9 mouse cellular contexts compared by ENCODE assay signal in the genomic region with DNA sequence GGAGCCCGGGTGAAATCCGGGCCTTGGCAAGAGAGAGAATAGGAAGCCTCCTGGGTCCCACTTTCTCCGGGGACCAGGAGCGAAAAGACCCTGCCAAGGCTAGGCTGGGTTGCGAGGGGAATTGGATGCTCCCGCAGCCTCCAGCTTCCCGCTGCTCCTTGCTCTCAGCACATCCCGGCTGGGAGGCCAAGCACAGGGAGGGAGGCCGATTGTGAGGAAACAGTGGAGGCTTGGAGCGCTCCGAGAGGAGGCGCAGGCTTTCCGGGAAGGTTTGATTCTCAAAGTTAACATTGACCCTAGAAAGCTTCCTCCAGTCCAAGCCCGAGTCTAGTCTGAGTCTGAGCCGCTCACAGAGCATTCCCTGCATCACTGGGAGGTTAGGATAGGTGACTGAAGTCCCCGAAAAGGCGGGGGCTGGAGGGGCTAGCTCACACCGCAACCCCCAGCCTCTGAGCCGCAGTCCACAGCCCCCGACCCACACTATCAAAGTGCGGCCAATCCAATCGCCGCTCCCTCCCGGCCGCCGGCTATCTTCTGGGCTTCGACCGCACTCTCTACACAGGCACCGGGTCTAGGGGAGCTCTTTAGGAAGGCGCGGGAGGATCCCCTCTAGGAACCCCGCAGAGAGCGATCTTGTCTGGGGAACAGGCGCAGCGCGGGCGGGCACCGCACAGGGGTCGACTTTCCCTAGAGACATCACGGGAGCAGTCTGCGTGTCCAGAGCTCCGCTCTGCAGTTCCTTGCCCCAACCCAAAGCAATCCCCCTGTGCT. TPM values are rescaled to one million over a fixed set of nuclear protein-coding genes. Genes with fewer than 3 reads are reported as not detected.
DNase-seq lines count a peak whose midpoint lies in the region; ATAC-seq and TF ChIP-seq lines count a peak whose summit lies in the region.
"Had no signal": no experiment of that assay in that cellular context is flagged by ENCODE, and none has a peak within 500 bp of the region (broad histone marks: within the 10 kb centered on the region; RNA-seq: fewer than 3 reads in every experiment).

No protein-coding gene starts in this region.

- peak; percentile 59 for DNase-seq in ZHBTc4 (ENCODE audit: low read depth, low spot score)
- DNase-seq in brain, embryonic 14.5 days (ENCODE audit: low read depth): peak; percentile 78
- peak; percentile 10 for DNase-seq in gastrocnemius, adult 18-20 months (ENCODE audit: low spot score)
- peak; percentile 69 for DNase-seq in hindbrain, postnatal 0 days (ENCODE audit: low spot score)
- DNase-seq in midbrain, postnatal 0 days (ENCODE audit: low spot score): peak; percentile 49
- DNase-seq in urinary bladder, postnatal 25 days (ENCODE audit: low spot score): peak; percentile 24

- no peaks in the 10 kb centered on the region for H3K36me3 ChIP-seq in hindbrain, postnatal 0 days (ENCODE audit: insufficient read depth, low read length)
- peaks cover 3% of the 10 kb centered on the region; the same call in 1 of the 2 replicates for H3K36me3 ChIP-seq in limb, embryonic 15.5 days
- no peaks in the 10 kb centered on the region for H3K36me3 ChIP-seq in midbrain, postnatal 0 days (ENCODE audit: insufficient read depth, low read length)

- peak; percentile 58 for ATAC-seq in hindbrain, postnatal 0 days
- no peak for ATAC-seq in limb, embryonic 15.5 days (ENCODE audit: insufficient number of reproducible peaks, low FRiP score, low TSS enrichment, low read depth)
- peak; percentile 54 for ATAC-seq in midbrain, postnatal 0 days (ENCODE audit: low FRiP score)
- no peak for ATAC-seq in CD4-positive, CD25-positive, alpha-beta regulatory T cell, adult 4 months

- no peaks in the 10 kb centered on the region for H3K9me3 ChIP-seq in hindbrain, postnatal 0 days (ENCODE audit: low read length)
- H3K9me3 ChIP-seq in limb, embryonic 15.5 days: no peaks in the 10 kb centered on the region
- no peaks in the 10 kb centered on the region for H3K9me3 ChIP-seq in midbrain, postnatal 0 days (ENCODE audit: low read length)

- no peak for TF ChIP-seq POLR2A in brain, embryonic 14.5 days (IDR thresholded peaks at IDR 0.05; ENCODE audit: borderline replicate concordance, extremely low read depth, insufficient read depth, insufficient read length, poor library complexity, severe bottlenecking)

- under 1% methylated on average over 42 of the region's 42 CpGs for WGBS in hindbrain, postnatal 0 days
- under 1% methylated on average over 42 of the region's 42 CpGs for WGBS in limb, embryonic 15.5 days
- under 1% methylated on average over 39 of the region's 42 CpGs for WGBS in midbrain, postnatal 0 days

- no peaks in the 10 kb centered on the region for H3K27me3 ChIP-seq in hindbrain, postnatal 0 days (ENCODE audit: insufficient read depth, low read length)
- H3K27me3 ChIP-seq in limb, embryonic 15.5 days: no peaks in the 10 kb centered on the region
- H3K27me3 ChIP-seq in midbrain, postnatal 0 days (ENCODE audit: insufficient read depth, low read length): no peaks in the 10 kb centered on the region

- H3K27ac ChIP-seq in hindbrain, postnatal 0 days: peak overlapping the region; percentile 90
- H3K27ac ChIP-seq in limb, embryonic 15.5 days: peak overlapping the region; percentile 98
- peak overlapping the region; percentile 80 for H3K27ac ChIP-seq in midbrain, postnatal 0 days (ENCODE audit: low read depth, low read length)

- peak overlapping the region; percentile 82 for H3K9ac ChIP-seq in hindbrain, postnatal 0 days (replicated peaks; ENCODE audit: low read length)
- H3K9ac ChIP-seq in limb, embryonic 15.5 days: peak overlapping the region; percentile 95
- peak overlapping the region; percentile 80 for H3K9ac ChIP-seq in midbrain, postnatal 0 days (replicated peaks; ENCODE audit: low read length, poor library complexity, severe bottlenecking)

- H3K4me2 ChIP-seq in hindbrain, postnatal 0 days (ENCODE audit: low read depth, low read length): peak overlapping the region; percentile 80
- H3K4me2 ChIP-seq in limb, embryonic 15.5 days: peak overlapping the region; percentile 77
- H3K4me2 ChIP-seq in midbrain, postnatal 0 days (ENCODE audit: low read depth, low read length, poor library complexity, severe bottlenecking): peak overlapping the region; percentile 85

- TF ChIP-seq CTCF in brain, embryonic 14.5 days (IDR thresholded peaks at IDR 0.05; ENCODE audit: borderline replicate concordance, extremely low read depth, insufficient read depth, insufficient read length): no peak; the same call in 1 of the 2 replicates
- TF ChIP-seq CTCF in hindbrain, postnatal 0 days (IDR thresholded peaks at IDR 0.05; ENCODE audit: low read depth): peak; percentile 34
- TF ChIP-seq CTCF in midbrain, postnatal 0 days (IDR thresholded peaks at IDR 0.05): peak; percentile 28

- peak overlapping the region; percentile 82 for H3K4me3 ChIP-seq in hindbrain, postnatal 0 days (ENCODE audit: low read length)
- H3K4me3 ChIP-seq in limb, embryonic 15.5 days: peak overlapping the region; percentile 61
- H3K4me3 ChIP-seq in midbrain, postnatal 0 days (ENCODE audit: low read depth, low read length): peak overlapping the region; percentile 89
- H3K4me3 ChIP-seq: erythroblast, embryonic 14.5 days had no signal

- peaks cover 7% of the 10 kb centered on the region; the same call in 1 of the 2 replicates for H3K4me1 ChIP-seq in hindbrain, postnatal 0 days (ENCODE audit: insufficient read depth, low read length)
- H3K4me1 ChIP-seq in limb, embryonic 15.5 days: peaks cover 12% of the 10 kb centered on the region
- H3K4me1 ChIP-seq in midbrain, postnatal 0 days (ENCODE audit: insufficient read depth, low read length): no peaks in the 10 kb centered on the region

RNA-seq across cellular contexts. Expression of a gene that starts 1.4 kb away (rescaled TPM):
- 39.7 and 54.7 TPM in 2 replicates for polyA plus RNA-seq in brain, embryonic 14.5 days (2012; rRNA removed)
- total RNA-seq in gastrocnemius, adult 18-20 months (2021): 1 to 10 TPM in 1 of 2 experiments, under 1 TPM in 1; 0.34 to 1.2 TPM
- 54.1 and 55.7 TPM in 2 replicates for total RNA-seq in hindbrain, postnatal 0 days (2014; rRNA removed)
- polyA plus RNA-seq in hindbrain, postnatal 0 days (2015; fragmentation: Nextera tagmentation; extraction: Ambion mirVana): 28.2 and 30.5 TPM in 2 replicates
- polyA plus RNA-seq in limb, embryonic 15.5 days (2015; fragmentation: Nextera tagmentation; extraction: Ambion mirVana): 183 and 194 TPM in 2 replicates
- total RNA-seq in midbrain, postnatal 0 days (2014; rRNA removed): 48.2 and 68.6 TPM in 2 replicates
- 22.9 and 23.3 TPM in 2 replicates for polyA plus RNA-seq in midbrain, postnatal 0 days (2015; fragmentation: Nextera tagmentation; extraction: Ambion mirVana)
- under 1 TPM in 1 of 2 experiments, not detected in 1; 0.19 TPM for polyA plus RNA-seq in CD4-positive, CD25-positive, alpha-beta regulatory T cell, adult 4 months (2017; shearing (Covaris generic))
- polyA plus RNA-seq: erythroblast, embryonic 14.5 days had no signal

Comparison
In these comparisons a context has a peak if more than half of its experiments do, and no peak if none do; other contexts are left out.
1. DNase-seq: peak in every context shown above with its lines; median percentile 78 in brain, embryonic 14.5 days; 69 in hindbrain, postnatal 0 days; 59 in ZHBTc4; 49 in midbrain, postnatal 0 days; 24 in urinary bladder, postnatal 25 days; 10 in gastrocnemius, adult 18-20 months.
2. ATAC-seq: peak in hindbrain, postnatal 0 days (single experiment) and midbrain, postnatal 0 days (single experiment); none in limb, embryonic 15.5 days (single experiment) and CD4-positive, CD25-positive, alpha-beta regulatory T cell, adult 4 months (single experiment).
3. RNA of a gene that starts 1.4 kb away (polyA plus RNA-seq): 183 to 194 TPM in limb, embryonic 15.5 days, 39.7 to 54.7 TPM in brain, embryonic 14.5 days, 28.2 to 30.5 TPM in hindbrain, postnatal 0 days and 22.9 to 23.3 TPM in midbrain, postnatal 0 days; 0.19 TPM in CD4-positive, CD25-positive, alpha-beta regulatory T cell, adult 4 months; every median in the first group is over 10 times any median in the second.
4. Peak in every context shown above with its lines, with median percentiles within 50 percentile points of each other: H3K27ac ChIP-seq, H3K4me2 ChIP-seq, H3K4me3 ChIP-seq and H3K9ac ChIP-seq.